Mouse (Mus musculus): ENCODE data around the gene Trib3. TPM values are rescaled to one million over a fixed set of nuclear protein-coding genes. Genes with fewer than 3 reads are reported as not detected.

The Trib3 gene
- polyA plus RNA-seq (2012; ENCODE audit: insufficient read depth, insufficient read length, low replicate concordance, missing spikeins): not detected in 2 replicates

- peak within 1 kb of the TSS; percentile 54 for H3K4me3 ChIP-seq (ENCODE audit: insufficient read depth, low read depth, low read length)
- TF ChIP-seq POLR2A (IDR thresholded peaks at IDR 0.05; ENCODE audit: insufficient read depth, low read depth, low read length) (no peak), CTCF (IDR thresholded peaks at IDR 0.05; ENCODE audit: insufficient read depth, low read depth, low read length) (peak; percentile 71)
- H3K4me1 ChIP-seq (ENCODE audit: control insufficient read depth, insufficient read depth, low read length): peaks cover 12% of the 10 kb centered on the region
- under 1% methylated on average over 52 of the region's 52 CpGs for WGBS
- no peak within 1 kb of the TSS for H3K27ac ChIP-seq (ENCODE audit: insufficient read depth, low read depth, low read length)
These were observed at the start of gene Trib3 for GRCm38 (mm10) chr2:152343329-152344213. TSS of gene Trib3 (minus strand) at chr2:152344032.

GRCm38 (mm10) chr2:152393225-152394017, 49.6 kb upstream of the Trib3 start:
- Histone ChIP-seq H3K4me1 (ENCODE audit: control insufficient read depth, insufficient read depth, low read length) (peaks cover 18% of the 10 kb centered on the region), H3K4me3 (ENCODE audit: insufficient read depth, low read depth, low read length) (no peak overlapping the region), H3K27ac (ENCODE audit: insufficient read depth, low read depth, low read length) (no peak overlapping the region)
- WGBS: 45% methylated on average over 9 of the region's 9 CpGs
- TF ChIP-seq CTCF (IDR thresholded peaks at IDR 0.05; ENCODE audit: insufficient read depth, low read depth, low read length) (no peak), POLR2A (IDR thresholded peaks at IDR 0.05; ENCODE audit: insufficient read depth, low read depth, low read length) (no peak)

- TF ChIP-seq CTCF (IDR thresholded peaks at IDR 0.05; ENCODE audit: insufficient read depth, low read depth, low read length) (no peak), POLR2A (IDR thresholded peaks at IDR 0.05; ENCODE audit: insufficient read depth, low read depth, low read length) (no peak)
- Histone ChIP-seq H3K4me3 (ENCODE audit: insufficient read depth, low read depth, low read length) (no peak overlapping the region), H3K27ac (ENCODE audit: insufficient read depth, low read depth, low read length) (no peak overlapping the region), H3K4me1 (ENCODE audit: control insufficient read depth, insufficient read depth, low read length) (peaks cover 18% of the 10 kb centered on the region)
- WGBS: 5% methylated on average over 3 of the region's 3 CpGs
These were observed 49.0 kb upstream of the Trib3 start for GRCm38 (mm10) chr2:152392786-152393185.

GRCm38 (mm10) chr2:152384191-152384590, 40.4 kb upstream of the Trib3 start:
- H3K4me3 ChIP-seq (ENCODE audit: insufficient read depth, low read depth, low read length): no peak overlapping the region
- WGBS: 91% methylated on average over 4 of the region's 4 CpGs
- no peak for TF ChIP-seq CTCF (IDR thresholded peaks at IDR 0.05; ENCODE audit: insufficient read depth, low read depth, low read length)
- TF ChIP-seq POLR2A (IDR thresholded peaks at IDR 0.05; ENCODE audit: insufficient read depth, low read depth, low read length): no peak
- no peaks in the 10 kb centered on the region for H3K4me1 ChIP-seq (ENCODE audit: control insufficient read depth, insufficient read depth, low read length)
- no peak overlapping the region for H3K27ac ChIP-seq (ENCODE audit: insufficient read depth, low read depth, low read length)

- no peak for TF ChIP-seq CTCF (IDR thresholded peaks at IDR 0.05; ENCODE audit: insufficient read depth, low read depth, low read length)
- TF ChIP-seq POLR2A (IDR thresholded peaks at IDR 0.05; ENCODE audit: insufficient read depth, low read depth, low read length): no peak; the same call in 1 of the 2 replicates
- H3K4me3 ChIP-seq (ENCODE audit: insufficient read depth, low read depth, low read length): peak within 1 kb of the TSS; percentile 68
- WGBS: 3% methylated on average over 16 of the region's 16 CpGs
- peak within 1 kb of the TSS; percentile 77 for H3K27ac ChIP-seq (ENCODE audit: insufficient read depth, low read depth, low read length)
- peaks cover 24% of the 10 kb centered on the region for H3K4me1 ChIP-seq (ENCODE audit: control insufficient read depth, insufficient read depth, low read length)
These were observed 32.5 kb upstream of the Trib3 start, which contains the start of gene Nrsn2 for GRCm38 (mm10) chr2:152376345-152376741. TSS of gene Nrsn2 (minus strand) at chr2:152376638.

- H3K4me3 ChIP-seq (ENCODE audit: insufficient read depth, low read depth, low read length): peak overlapping the region; percentile 68
- H3K4me1 ChIP-seq (ENCODE audit: control insufficient read depth, insufficient read depth, low read length): peaks cover 24% of the 10 kb centered on the region
- 10% methylated on average over 21 of the region's 21 CpGs for WGBS
- TF ChIP-seq POLR2A (IDR thresholded peaks at IDR 0.05; ENCODE audit: insufficient read depth, low read depth, low read length): no peak
- no peak for TF ChIP-seq CTCF (IDR thresholded peaks at IDR 0.05; ENCODE audit: insufficient read depth, low read depth, low read length)
- peak overlapping the region; percentile 77 for H3K27ac ChIP-seq (ENCODE audit: insufficient read depth, low read depth, low read length)
These were observed 32.0 kb upstream of the Trib3 start for GRCm38 (mm10) chr2:152375652-152376344.

GRCm38 (mm10) chr2:152373547-152373946, 29.7 kb upstream of the Trib3 start:
- Histone ChIP-seq H3K4me1 (ENCODE audit: control insufficient read depth, insufficient read depth, low read length) (peaks cover 26% of the 10 kb centered on the region), H3K27ac (ENCODE audit: insufficient read depth, low read depth, low read length) (no peak overlapping the region), H3K4me3 (ENCODE audit: insufficient read depth, low read depth, low read length) (no peak overlapping the region)
- WGBS: 62% methylated on average over 9 of the region's 9 CpGs
- TF ChIP-seq CTCF (IDR thresholded peaks at IDR 0.05; ENCODE audit: insufficient read depth, low read depth, low read length): no peak
- no peak for TF ChIP-seq POLR2A (IDR thresholded peaks at IDR 0.05; ENCODE audit: insufficient read depth, low read depth, low read length)

- peaks cover 27% of the 10 kb centered on the region for H3K4me1 ChIP-seq (ENCODE audit: control insufficient read depth, insufficient read depth, low read length)
- TF ChIP-seq CTCF (IDR thresholded peaks at IDR 0.05; ENCODE audit: insufficient read depth, low read depth, low read length): no peak
- TF ChIP-seq POLR2A (IDR thresholded peaks at IDR 0.05; ENCODE audit: insufficient read depth, low read depth, low read length): no peak
- WGBS: 85% methylated on average over 4 of the region's 4 CpGs
These were observed 28.8 kb upstream of the Trib3 start for GRCm38 (mm10) chr2:152372661-152373060.

More at GRCm38 (mm10) chr2:152372661-152373060, 28.8 kb upstream of the Trib3 start:
- no peak overlapping the region for H3K27ac ChIP-seq (ENCODE audit: insufficient read depth, low read depth, low read length)
- no peak overlapping the region for H3K4me3 ChIP-seq (ENCODE audit: insufficient read depth, low read depth, low read length)
